Mouse (Mus musculus) olfactory bulb, adult 2 months (tissue): Measurements from ENCODE around the gene Trim28.
A peak's percentile ranks its signal among the peaks of the same experiment; 100 is the strongest.

Experiments used
- CTCF ChIP-seq: fragments of 200-500 bp; IDR thresholded peaks from 2 replicates; pipeline ENCODE4 v1.5.1; 2012; ENCODE audit warnings: low read depth, mild to moderate bottlenecking, low read length, moderate library complexity; ENCODE audit not compliant: insufficient read depth
- POLR2A ChIP-seq: fragments of 200-500 bp; IDR thresholded peaks from 2 replicates; pipeline ENCODE4 v1.6.1; 2012; ENCODE audit warnings: mild to moderate bottlenecking, low read depth, low read length, moderate library complexity; ENCODE audit not compliant: insufficient read depth

GRCm38 (mm10) chr7:13034148-13034977 is 35.4 kb downstream of the Trim28 start, which contains the start of gene Chmp2a:
- no peak for TF ChIP-seq CTCF
- TF ChIP-seq POLR2A = peak; percentile 72
